Mouse (Mus musculus) fat pad, adult 2 months (tissue): ENCODE data around the gene Tnip2.

ENCODE experiments used
- DNase-seq: peaks from one replicate; pipeline ENCODE4 v3.0.0-alpha.2; 2011; ENCODE audit warnings: low read depth, low spot score; ENCODE audit errors: extremely low read depth

The Tnip2 gene

DNA sequence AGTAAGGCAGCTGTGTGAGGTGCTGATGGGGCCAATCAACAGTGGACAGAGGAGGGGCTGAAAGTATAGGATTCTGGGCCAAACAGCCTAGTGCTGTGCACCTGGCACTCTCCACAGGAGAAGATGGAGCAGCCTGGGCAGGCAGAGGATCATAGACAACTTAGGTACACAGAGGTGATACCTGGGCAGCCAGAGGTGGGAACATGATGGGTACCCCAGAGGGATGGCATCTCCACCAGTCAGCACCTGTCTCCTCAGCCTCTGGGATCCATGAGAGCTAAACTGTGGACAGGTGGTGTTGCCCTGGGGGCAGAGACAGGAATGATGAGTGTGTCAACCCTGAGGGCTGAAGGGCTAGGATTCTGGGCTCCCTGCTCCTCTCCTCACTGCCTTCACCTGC, 10.7 kb upstream of the Tnip2 start:
- no peak for DNase-seq

DNA sequence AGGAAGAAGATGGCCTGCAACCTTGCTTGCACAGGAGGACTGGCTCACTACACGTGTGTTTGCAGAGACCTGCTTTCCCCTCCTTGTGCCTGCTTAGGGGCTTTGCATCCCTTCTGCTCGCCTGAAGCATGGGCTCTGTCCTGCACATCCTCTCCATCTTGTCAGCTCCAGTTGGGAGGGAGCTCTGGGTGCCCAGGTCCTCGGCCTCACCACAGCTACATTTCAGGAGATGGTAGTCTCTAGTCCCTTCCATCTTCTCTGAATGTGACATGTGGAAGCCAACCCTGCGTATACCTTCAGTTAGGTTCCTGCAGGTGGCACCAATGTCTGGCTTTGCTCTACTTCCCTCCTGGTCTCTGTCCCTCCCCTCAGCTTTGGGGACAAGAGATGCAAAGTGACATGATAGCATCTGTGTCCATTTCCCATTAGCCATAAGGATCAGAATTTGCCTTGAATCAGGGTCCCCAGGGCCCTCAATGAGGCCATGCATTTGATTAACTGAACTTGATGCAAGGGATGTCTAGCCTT, 10.2 kb upstream of the Tnip2 start:
- DNase-seq, result no peak

DNA sequence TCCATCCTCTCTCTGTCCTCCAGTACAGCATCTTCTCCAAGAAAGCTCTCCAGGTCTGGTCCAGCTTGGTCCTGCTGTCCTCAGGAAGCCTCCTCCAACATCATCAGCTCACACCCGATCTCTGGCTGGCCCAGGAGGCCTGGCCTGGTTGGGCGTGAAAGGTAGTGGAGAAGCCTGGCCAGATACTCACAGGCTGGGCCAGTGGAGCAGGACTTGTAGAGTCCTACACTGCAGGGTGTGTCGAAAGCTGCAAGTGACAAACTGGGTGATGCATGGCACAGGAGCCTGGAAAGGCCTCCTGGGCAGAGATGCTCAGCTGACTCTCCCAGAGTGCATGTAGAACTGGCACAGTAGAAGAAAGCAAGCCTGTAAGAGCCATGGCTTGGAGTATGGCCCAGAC, 7.5 kb upstream of the Tnip2 start:
- no peak for DNase-seq

DNA sequence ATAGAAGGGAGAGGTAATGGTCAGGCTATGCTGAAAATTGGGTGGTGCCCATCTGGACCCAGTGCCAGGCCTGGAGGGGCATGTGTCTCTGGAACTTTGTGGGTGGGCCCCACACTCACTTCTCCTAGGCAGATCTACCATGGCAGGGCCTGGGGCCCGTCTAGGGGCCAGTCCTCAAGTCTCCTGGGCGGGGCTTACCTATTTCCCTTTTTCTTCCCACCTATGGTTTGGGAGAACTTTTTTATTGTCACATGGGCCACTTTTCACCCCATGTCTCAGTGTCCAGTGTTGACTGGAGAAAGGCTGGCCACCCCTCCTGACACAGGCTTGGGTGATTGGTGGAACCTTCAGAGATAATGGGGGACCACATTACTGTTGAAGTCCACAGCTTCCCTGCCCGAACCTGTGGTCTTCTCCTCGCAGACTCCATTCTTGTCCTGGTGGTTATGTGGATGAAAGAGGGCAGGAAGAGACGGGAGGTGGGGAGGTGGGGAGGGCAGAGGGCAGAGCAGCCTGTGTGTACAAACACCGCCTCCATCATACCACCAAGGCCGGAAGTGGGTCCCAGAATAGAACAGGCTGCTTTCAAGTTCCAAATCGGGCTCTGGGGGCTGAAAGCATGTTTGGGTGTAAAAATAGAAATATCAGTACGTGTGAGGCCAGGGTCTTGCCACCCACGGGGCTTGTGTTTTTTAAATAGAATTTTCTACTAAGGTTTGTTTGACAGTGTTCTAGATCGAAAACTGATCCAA, 6.8 kb upstream of the Tnip2 start:
- DNase-seq, result no peak

DNA sequence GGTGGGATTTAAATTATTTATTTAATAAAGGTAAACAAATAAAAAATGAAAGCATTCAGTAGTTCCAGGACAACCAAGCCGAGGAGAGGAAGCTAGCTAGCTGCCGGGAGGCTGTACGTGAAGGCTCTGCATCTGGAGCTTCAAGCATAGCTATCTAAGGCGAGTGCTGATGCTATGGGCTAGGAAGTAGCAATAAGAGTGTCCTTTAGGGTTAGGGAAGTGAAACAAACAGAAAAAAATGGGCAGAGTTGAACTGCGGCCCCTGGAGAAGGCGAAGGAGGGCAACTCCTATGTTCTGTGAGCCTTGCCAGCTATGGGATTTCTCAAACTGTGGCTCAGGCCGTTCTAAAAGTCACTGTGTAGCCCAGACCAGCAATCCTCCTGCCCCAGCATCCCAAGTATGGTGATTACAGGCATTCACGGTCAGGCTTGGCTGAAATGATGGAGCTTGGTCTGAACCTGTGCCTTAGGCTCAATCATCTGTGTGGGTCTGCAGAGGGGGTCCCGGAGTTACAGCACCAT, 5.7 kb upstream of the Tnip2 start:
- DNase-seq, result no peak

DNA sequence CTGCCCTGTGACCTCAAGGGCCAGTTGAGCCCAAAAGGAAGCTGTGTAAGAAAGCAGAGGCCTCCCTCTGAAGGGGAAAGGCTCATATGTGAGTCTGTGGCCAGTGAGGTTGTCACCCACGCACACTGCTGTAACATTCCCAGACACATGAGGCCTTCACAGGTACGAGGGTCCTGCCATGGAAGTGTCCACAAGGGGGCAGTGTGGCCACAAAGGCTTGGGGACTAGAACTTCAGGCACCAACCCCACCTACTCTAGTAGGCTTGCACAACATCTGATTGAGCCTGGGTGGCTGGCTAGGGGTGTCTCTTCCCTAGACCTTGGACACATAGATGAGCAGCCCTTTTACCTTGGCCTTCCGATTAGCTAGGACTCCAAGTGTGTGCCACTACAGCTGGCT, 4.1 kb upstream of the Tnip2 start:
- no peak for DNase-seq

DNA sequence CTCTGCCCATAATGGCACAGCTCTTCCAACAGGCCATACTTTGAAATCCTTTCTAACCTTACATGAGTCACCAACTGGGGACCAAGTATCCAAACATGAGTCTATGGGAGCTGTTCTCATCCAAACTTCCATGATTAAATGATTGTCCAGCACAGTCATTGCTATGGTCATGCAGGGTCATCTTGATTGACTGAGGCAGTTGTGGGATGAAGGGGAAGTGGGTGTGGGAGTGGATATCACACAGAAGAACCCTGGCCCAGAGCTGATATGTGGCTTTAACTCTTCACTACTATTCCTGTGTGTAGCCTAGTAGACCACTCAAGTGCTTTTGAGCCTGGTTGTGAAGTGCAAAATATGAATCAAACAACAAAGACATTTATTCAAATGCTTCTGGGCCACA, 1.3 kb upstream of the Tnip2 start:
- DNase-seq, result no peak

DNA sequence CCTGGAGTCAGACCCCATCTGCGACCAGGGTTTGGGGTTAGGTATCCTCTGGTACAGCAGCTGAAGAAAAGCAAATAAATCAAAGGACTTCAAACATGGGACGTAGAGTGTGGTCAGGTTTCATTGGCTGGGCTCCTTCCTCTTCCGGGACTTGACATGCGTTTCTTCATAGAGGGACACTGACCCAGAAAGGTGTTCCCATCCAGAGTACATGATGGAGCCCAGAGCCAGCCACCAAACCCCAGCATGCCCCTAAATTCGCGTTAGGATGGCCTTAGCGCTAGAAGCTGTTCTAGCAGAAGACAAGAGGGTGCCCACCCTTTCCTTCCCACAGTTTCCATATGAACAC, 401 bp upstream of the Tnip2 start:
- DNase-seq, result no peak

DNA sequence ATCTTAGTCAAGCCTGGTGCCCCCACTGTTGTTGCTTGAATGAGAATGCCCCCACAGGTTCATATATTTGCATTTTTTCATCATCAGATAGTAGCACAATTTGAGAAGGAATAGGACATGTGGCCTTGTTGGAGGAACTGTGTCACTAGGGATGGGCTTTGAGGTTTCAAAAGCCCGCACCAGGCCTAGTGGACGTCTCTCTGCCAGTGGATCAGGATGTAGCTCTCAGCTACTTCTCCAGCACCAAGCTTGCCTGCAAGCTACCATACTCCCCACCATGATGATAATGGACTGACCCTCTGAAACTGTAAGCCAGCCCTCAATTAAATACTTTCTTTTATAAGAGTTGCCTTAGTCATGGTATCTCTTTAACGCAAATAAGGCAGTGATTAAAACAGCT, 1.3 kb downstream of the Tnip2 start:
- DNase-seq, result no peak

DNA sequence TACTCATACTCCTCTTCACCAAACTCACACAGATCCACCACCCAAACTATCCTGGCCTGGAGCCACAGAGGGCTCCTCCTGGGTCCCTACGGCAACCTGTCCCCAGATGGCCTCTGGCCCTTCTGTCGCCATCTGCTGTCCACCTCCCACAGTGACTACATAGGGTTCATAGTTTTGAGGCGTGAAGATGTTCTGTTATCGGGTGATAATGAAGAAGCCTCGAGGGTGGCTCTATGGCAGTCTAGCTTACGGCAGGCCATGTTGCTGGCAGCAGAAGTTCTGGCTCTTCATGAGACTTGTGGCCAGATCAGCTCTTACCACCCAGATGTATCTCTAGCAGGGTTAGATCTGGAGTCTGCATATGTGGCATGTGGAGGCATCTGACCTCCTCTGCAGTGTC, 11.0 kb downstream of the Tnip2 start:
- DNase-seq, result no peak

DNA sequence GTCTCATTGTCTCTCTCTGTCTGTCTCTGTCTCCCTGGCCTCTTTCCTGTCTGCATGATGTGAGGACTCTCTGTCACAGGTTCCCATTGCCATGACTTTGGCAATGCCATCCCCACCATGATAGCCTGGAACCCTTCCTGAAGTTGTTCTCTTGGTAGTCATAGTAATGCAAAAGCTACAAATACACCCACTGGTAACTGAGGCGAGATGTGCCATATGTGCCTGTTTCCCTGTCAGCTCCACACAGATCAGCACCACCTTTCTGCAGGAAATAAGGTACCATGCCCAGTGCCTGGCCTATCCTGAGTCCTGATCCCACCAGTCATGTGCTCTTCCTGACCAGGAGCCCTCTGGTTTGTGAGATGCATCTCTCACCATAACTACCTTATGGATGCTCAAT, 11.4 kb downstream of the Tnip2 start:
- DNase-seq, result no peak

DNA sequence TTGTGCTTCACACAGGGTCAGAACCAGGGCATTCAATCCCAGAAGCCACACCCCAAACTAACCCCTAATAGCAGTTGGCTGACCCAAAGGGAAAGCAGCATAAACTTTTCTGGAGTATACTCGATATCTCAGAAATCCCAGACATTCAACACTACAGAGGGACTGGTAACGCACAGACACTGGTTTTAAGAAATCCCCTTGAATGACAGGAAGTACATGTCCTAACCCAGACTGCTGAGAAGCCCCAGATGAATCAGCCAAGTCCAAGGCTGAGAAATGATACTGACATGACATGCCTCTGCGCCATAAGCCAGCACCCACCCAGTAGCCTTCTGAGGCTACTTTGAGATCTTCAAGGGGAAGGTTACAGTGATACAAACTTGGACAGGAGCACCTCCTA, 12.2 kb downstream of the Tnip2 start:
- no peak for DNase-seq

DNA sequence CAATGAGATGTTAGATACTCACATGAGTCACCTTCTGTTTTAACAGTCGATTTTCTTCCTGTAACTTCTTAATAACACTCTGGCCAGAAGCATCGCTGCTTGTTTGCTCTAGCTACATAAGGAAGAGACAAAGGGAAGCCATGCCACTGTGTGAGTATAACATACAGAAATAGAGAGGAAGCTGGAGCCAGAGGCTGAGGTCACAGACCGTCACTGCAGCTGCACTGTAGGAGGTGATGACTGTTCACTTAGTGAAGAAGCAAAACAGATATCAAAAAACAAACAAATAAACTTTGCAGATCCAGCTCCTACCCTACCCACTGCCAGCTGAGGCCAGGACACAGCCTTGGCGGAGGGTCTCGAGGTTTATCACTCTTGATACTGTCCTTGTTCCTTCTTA, 12.9 kb downstream of the Tnip2 start:
- no peak for DNase-seq

DNA sequence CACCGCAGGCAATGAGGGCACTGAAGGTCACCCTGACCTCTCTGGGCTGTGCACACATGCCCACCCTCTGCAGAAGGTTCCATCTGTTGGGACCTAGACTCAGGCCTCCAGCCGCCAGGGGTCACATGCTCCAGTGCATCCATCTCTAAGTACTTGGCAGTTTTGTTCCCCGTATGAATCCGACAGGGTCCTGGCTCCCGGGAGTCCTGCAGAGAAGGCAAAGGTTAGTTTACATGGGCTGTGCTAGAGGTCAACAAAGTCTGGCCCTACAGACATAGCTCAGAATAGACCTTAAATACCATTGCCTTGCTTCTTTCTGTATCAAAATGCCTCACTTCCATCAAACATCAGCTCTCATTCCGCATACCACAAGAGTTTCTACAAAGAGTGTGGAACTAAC, 17.0 kb downstream of the Tnip2 start:
- DNase-seq, result no peak

DNA sequence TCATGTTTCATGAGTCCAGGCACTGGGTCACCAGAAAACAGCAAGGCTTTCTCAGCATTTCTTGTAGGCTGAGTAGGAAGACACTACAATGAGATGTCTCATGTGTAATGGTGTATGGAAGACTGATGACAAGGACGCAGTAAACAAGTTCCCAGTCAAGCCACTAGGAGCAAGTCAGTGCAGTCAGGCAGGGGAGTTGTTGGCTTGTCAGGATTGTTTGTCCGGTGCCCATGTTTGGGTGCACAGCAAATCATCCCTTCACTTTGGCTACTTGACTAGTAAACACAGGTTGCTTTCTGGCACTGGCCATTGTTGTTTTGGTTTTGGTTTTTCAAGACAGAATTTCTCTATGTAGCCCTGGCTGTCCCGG, 24.4 kb downstream of the Tnip2 start:
- DNase-seq, result no peak

DNA sequence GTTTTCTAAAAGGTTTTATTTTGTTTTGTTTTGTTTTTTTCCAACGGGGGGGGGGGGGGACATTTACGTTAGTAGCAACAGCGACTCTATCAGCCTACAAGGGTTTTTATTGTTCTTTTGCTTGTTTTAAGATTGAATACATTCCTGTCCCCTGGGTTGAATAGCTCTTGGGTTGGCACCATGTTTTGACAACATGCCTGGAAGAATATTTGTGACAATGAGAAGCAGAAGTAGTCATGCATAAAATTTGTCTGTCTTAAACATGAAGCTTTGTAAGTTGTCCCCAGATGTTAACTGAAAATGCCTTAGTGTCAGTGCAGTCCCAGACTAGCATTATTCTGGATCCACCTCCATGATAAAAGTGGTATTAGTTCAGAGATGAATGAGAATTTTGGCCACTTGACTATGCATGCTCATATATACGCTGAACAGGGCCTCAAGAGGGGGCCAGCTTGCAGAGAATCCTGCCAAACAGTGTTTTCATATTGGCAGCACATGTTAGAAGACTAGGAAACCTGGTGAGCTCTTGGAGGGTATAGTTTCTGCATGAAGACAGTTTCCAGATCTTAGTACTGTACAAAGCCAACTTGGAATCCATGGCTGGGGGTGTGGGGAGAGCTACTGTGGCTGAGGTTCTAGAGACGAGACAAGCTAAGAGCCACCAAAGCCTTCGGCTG, 24.9 kb downstream of the Tnip2 start:
- no peak for DNase-seq

DNA sequence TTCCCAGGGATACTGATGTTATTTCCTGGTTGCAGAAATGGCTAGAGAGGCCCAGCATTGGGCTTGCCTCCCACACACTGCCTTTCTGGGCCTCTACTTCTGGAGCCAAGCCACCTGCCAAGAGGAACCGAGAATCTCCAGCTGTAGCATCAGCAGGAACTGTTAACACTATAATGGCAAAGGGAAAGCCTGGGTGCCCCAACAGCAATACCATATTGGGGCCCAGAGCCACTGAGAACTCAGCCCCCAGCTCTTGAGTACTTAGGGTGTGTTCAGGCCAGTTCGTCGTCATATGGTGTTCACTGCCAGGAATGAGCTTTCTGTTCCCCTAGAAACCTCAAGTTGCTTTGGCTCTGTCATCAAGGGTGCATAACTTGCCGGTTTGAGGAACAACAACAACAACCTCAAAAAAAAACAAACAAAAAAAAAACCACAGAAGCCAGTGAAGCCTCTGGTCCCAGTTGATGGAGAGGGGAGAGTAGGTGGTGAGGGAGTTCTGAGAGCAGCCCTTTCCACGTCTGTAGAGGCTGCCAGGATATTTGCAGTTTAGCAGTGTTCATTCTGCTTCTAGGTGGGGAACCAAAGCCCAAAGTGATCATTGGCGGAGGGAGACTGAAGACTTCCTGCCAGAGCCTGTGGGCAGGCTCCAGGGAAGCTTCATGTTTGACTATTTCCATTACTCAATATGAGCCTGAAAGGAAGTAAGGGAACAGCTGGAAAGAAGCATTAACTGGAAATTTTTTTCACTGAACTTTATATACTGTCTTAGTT, 26.3 kb downstream of the Tnip2 start:
- no peak for DNase-seq

DNA sequence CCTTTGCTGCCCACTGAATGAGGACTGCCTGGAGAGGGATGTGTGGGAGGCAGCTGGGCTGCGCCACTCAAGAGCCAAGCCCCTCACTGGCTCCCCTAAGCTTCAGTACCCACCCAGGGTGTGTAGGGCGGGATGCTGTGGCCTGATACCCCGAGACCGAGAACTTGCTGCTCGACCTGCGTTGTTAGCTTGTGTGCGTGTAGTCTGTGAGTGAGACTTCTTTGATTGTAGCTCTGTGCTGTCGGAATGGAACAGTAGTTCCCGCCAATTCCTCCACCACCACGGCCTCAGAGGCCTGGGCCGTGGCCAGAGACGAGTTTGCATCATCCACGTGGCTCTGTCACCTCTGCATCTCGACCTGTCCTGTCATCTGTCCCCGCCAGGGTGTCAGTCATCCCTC, 28.1 kb downstream of the Tnip2 start:
- DNase-seq, result no peak

DNA sequence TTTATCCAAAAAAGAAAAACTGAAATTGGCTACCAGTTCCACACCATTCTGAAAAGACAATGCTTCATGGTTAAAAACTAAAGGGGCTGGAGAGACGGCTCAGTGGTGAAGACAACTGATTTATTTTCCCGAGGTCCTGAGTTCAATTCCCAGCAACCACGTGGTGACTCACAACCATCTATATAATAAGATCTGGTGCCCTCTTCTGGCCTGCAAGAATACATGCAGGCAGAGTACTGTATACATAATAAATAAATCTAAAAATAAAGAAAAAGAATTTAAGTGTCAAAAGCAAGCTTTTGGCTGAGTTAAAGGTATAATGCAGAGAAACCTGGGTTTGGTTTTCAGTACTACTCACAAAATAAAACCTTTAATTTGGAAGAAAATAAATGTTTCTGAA, 32.9 kb downstream of the Tnip2 start:
- DNase-seq, result no peak

DNA sequence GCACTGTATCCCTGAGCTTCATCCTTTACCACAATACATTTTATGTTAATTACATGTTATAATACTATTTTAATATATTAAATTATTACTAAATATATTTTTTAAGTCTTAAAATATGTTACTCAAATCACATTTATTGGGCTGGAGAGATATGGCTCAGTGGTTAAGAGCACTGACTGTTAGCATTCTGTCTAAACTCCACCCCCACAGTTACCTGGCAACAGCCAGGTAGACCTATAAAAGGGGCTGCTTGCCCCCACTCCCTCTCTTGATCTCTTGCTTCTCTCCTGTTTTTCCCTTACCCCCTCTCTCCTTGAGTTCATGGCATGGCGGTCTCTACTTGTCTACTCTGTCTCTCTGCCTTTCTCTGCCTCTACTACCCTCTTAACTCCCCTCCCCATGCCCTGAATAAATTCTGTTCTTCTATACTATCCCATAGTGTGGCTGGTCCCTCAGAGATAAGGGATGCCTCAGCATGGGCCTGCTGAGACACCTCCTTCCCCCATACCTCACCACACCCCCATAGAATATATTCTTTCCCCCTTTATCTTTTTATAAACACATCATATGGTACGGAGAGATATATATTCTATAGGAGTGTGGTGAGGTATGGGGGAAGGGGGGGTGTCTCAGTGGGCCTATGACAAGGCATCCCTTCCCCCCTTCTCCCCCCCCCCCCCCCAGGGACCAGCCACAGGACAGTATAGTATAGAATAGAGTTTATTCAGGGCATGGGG, 45.6 kb downstream of the Tnip2 start:
- no peak for DNase-seq

DNA sequence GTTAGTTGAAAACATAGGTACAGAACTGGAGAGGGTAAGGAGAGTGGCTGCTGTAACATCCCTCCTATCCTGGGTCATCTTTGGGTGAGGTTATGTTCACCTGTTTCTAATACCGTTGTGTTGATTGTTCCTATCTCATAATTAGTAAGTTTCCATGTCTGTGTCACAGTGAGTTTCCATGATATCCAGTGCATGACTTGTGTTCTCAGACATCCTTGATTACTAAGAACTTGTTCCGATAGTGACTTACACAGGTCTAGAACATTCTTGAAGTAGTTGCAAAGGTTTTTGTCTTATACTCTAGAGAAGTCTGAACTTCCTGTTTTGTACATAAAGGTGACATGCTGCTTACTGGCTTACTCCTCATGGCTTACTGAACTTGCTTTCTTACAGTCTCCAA, 47.1 kb downstream of the Tnip2 start:
- no peak for DNase-seq
